Mouse (Mus musculus): ENCODE measurements around the gene Pde4a. TPM values are rescaled to one million over a fixed set of nuclear protein-coding genes. Genes with fewer than 3 reads are reported as not detected.
A peak's percentile ranks its signal among the peaks of the same experiment; 100 is the strongest.
"Not testable (repeated sequence)": the region's sequence is repeated elsewhere in the genome, so short reads cannot be mapped to it uniquely, and the experiment has no call there.

The Pde4a gene
- total RNA-seq, 2 experiments from 2014 or later = 22.1 to 23.2 TPM

DNA sequence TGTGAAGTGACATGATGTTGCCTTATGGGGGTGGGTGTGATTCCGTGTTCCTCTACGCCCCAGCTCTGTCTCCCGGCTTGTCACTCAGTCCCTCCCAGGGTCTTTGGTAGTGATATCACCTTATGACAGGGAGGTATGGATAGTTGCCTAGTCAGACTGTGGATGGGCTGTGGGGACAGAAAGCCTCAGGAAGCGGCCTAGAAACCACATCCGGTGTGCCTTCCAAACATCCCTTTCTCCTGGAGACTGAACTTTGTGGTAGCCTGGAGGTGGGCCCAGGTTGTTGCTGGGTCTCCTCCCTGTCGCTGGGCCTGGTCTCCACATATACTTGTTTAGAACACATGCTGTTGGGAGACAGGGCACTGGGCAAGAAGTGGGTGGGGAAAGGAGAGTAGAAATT lies 17.9 kb downstream of the Pde4a start:
- no peak for DNase-seq

DNA sequence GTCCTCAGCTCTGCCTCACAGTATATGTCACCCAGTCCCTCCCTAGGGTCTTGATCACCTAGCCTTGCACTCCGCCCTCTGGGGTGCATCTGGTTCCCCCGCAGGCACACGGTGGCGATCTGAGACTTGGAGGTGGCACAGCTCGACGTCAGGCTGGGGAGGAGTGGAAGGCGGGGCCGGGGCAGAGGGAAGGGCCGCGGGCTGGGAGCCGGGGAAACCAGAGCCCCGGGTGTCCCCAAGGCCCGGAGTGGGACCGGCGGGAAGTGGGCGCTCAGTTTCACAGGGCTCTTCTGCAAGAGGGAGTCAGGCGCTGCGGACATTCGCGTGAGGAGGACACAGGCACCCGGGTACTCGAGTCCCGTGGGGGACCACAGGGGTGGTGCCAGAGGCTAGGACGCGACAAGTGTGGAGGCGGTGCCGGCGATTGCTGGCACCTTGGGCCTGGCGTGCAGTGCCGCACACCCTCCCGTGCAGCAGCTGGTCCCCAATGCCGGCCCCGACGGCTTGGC lies 18.4 kb downstream of the Pde4a start:
- peak; percentile 76 for DNase-seq

DNA sequence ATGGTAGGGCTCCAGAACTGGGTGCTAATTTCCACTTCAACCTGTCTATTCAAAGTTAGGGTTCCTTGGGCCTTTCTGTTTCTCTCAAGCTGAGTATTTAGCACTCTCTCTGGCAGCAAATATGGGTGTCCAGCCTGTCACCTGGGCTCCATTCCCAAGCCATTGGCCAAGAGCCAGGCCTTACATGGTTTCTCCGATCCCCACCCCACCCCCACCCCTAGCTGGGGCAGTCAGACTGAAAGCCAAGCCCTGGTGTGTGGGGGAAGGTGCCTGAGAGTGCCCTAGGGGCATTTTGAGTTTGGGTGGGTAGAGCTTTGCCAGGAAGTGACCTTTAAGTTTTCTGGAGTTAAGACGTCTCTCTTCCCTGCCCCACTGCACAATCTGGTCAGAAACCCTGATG lies 19.2 kb downstream of the Pde4a start:
- peak; percentile 77 for DNase-seq

DNA sequence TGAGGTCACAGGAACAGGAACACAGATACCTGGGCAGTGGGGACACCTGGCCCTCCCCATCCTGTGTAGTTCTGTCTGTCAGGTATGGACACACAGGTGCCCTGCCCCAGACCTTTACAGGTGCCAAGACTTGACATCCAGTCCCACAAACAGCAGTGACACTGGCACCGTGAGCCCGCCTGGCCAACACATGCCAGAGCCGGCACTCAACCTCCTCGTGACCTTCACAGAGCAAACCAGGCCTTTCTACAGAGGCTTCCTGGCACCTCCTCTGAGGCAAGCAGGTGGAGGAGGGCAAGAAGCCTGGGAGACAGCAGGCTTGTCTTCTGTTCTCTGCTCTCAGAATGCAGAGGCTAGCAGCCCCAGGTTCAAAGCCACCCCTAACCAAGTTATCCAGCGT lies 19.9 kb downstream of the Pde4a start:
- DNase-seq = no peak

DNA sequence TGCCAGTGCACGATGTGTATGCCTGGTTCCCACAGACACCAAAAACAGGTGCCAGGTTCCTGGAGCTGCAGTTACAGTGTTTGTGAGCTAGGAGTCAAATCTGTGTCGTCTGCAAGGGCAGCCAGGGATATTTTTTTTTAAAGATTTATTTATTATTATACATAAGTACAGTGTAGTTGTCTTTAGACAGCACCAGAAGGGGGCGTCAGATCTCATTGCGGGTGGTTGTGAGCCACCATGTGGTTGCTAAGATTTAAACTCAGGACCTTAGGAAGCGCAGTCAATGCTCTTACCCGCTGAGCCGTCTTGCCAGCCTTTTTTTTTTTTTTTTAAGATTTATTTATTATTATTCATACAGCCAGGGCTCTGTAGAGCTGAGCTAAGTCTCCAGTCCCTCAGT lies 24.4 kb downstream of the Pde4a start:
- DNase-seq = no peak

DNA sequence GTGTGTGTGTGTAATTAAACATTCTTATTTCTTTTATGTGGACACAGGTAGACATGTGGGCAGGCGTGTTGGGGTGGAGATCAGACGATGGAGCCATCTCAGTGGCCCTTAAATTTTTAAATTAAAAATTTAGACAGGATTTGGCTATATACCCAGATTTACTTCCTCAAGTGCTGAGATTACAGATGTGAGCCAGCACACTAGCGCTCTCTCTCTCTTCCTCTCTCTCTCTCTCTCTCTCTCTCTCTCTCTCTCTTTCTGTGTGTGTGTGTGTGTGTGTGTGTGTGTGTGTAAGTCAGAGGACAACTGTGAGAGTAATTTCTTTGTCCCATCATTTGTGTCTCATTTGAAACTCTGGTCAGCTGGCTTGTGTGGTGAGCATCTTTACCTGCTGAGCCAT lies 25.2 kb downstream of the Pde4a start:
- no peak for DNase-seq

DNA sequence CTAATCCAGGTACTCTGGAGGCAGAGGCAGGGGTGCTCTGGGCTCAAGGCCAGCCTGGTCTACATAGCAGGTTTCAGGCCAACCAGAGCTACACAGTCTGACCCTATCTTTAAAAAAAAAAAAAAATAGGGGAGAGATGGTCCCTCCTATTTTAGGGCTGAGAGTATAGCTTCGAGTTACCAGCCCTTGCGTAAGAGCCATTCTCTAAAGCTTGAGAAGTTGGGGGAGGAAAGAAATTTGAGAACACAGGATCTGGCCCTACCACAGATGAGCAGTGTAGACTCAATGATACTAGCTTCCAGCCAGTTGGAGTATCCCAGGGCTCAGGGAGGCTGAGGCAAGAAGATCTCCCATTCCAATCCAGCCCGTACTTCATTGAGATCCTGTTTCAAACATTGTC lies 28.3 kb downstream of the Pde4a start:
- DNase-seq = no peak

DNA sequence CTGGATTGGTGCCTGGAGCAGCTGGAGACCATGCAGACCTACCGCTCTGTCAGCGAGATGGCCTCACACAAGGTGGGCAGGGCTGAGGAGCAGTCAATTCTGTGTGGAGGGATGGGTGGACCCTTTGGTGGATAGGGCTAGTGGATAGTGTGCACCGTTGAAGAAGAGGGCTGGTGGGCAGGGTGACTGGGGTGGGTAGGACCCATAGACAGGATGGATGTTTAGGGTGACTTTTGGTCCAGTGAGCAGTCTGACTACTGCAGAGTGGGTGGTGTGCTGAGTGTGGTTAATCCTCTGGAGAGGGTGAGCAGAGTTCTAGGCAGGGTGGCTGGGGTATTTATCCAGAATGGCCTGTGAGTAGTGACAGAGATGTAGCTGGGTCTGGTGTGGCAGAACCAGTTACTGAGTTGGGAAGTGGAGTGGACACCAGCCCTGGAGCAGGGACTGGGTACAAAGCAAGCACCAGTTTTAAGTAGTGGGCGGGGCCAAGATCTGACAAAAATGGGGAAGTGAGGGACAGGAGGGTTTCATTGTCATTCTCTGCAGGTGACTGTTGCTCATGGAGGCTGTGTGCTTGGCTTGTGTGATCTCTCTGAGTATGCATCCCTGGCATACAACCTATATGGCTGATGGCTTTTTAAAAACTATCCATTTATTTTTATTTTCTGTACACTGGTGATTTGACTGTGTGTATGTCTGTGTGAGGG lies 29.4 kb downstream of the Pde4a start:
- no peak for DNase-seq

DNA sequence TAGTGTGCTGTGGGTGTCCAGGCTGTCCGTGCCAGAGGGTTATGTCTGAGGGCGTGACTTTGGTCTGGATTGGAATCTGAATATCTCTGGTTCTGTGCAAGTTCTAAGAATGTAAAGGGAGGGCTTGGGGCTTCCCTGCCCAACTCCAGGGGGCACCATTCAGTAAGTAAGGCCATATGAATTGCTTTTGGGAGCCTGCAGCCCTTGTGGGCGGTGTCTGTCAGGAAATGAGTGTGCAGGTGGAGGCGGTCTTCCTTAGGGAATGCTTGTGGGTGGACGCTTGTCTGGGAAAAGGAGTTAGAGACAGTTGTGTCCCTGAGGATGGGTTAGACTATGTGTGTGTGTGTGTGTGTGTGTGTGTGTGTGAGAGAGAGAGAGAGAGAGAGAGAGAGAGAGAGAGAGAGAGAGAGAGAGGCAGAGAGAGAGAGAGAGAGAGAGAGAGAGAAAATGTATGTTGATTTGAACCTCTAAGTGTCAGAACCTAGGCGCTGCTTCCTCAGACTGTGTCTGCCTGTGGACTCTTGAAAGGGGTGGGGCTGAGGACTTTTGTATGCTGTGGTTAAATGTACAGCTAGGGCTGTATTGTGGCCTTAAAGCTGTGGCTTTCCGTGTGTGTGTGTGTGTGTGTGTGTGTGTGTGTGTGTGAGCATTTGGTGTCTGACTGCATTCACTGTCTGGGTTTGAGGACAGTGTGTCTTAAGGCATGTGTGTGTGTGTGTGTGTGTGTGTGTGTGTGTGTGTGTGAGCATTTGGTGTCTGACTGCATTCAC lies 30.4 kb downstream of the Pde4a start:
- not testable (repeated sequence) for DNase-seq

DNA sequence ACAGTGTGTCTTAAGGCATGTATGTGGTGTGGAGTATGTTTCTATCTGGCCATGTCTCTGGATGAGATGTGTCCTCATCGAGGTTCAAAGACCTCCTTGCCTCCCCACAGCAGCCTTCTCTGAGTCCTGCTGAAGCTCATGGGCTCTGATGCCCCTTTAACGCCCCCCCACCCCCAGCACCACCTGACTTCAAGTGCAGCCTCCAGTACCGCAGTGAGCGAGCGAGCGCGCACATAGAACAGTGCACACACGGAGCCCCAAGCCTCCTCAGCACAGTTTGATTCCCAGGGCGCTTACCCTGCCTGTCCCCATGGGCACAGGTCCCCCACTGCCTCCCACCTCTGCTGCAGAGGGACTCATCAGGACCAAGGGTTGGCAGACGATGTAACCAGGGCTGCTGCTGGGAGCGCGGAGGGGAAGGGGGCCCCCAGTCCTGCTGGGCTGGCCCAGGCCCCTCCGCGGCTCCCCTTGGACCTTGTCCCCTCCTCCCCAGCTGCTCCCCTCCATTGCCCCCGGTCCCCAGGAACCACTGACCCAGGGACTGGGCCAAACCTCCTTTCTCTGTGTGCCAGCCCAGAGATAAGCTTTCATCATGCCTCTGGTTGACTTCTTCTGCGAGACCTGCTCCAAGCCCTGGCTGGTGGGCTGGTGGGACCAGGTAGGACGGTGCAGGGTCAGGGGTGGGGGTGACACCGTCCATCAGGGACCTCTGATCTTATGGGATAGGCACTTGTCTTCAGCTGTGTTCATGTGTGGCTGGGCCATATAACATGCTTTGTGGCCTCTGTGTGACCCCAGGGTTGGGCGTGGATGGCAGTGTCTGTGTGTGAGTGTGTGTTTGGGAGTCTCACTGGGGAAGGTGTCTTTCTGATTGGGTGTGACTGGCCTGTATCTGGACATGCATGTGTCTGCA lies 31.3 kb downstream of the Pde4a start:
- DNase-seq = no peak

DNA sequence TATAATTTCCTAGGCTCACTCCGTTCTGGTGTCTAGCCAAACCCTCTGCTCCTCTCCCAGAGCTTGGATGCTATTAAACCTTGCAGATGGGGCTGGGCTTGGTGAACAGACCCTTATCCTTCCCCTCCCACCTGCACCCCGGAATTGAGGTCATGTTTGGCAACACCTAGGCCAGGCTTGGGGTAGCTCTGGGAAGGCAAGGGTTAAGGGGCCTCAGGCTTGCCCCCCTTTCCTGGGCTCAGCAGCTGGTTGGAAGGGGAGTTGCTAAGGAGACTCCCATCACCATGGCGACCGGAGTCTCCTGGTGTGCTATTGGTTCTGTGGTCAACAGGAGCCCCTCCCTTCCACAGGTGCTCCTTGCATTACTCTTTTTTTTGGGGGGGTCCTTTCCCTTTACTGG lies 32.5 kb downstream of the Pde4a start:
- no peak for DNase-seq

DNA sequence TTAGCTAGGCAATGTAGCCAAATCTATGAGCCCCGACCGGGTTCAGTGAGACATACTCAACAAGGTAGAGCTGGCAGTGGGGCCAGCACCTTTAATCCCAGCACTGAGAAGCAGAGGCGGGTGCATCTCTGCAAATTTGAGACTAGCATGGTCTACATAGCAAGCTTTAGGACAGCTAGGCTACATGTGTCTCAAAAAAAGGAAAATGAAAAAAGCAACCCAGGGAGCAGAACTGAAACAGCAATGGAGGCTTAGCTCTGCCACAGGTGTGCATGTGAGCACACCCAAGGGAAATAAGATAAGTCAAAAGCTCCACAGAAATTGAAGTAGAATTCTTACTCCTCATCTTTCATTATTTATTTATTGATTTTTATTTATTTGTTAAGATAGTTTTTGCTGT lies 33.4 kb downstream of the Pde4a start:
- no peak for DNase-seq

DNA sequence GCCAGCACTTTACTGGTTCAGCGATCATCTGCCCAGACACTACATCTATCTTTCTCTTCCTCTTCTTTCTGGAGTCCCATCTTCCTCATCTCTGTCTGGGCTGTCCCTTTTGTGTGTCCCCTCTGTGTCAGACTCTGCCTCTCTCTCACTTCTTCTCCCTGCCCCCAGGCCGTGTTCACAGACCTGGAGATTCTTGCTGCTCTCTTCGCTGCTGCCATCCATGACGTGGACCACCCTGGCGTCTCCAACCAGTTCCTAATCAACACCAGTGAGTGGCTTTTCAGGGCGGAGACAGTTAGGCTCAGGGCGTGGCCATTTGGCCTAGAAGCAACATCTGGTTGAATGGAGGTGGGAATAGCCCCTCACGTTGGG lies 38.6 kb downstream of the Pde4a start:
- no peak for DNase-seq

DNA sequence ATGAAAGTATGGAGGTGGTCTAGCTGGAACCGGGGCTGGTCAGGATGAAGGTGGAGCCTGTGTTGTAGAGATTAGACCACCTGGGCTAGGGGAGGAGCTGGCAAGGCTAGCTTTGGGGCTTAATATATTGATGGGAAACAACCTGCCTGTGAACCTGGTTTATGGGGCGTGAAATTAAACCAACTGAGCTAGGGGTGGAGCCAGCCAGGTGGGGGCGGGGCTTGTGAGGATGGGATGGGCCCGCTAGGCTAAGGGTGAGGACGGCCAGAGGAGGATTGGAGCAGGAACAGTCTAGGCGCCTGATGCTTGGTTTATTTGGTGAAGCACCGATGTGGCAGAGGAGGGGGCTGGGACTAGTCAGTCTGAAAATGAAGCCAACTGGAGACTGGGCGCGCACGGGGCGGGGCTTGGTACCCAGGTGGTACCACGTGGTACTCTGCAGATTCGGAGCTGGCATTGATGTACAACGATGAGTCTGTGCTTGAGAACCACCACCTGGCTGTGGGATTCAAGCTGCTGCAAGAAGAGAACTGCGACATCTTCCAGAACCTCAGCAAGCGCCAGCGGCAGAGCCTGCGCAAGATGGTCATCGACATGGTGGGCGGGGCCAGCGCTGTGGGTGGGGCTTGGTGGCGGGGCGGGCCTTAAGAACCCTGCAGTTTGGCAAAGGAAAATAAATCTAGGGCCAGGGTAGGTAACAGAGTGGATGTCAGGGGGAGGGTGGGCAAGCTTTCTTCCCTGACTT lies 39.2 kb downstream of the Pde4a start:
- no peak for DNase-seq

DNA sequence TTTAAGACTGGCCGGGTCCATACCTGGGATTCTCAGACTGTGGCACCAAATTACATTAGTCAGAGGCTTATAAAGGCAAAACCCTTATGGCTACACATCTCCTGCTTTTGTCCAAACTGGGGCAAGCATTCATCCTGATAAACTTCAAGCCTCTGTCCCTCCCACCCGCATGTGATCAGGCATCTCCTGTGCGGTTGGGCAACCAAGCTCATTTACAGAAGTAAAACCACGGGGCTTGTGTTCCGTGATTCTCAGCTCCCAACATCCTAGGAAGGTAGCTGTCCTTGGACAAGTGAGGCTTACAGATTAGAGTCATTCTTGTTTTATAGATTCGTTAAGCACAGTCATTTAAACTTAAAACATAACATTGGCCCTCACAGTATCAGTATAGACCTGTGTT lies 41.3 kb downstream of the Pde4a start:
- no peak for DNase-seq

DNA sequence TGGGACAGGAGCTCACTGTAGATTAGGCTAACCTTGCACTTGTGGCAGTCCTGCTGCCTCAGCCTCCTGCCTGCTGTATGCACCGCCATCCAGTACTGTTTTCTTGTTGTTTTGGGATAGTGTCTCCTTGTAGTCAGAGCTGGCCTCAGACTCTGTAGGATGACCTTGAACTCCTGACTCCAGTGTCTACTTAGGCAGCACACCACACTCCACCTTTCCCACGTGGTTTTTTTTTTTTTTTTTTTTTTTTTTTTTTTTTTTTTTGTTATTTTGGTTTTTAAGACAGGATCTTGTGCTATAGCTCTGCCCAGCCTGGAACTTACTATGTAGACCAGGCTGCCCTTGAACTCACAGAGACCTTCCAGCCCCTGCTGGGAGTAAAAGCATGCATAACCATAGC lies 43.1 kb downstream of the Pde4a start:
- DNase-seq = no peak

DNA sequence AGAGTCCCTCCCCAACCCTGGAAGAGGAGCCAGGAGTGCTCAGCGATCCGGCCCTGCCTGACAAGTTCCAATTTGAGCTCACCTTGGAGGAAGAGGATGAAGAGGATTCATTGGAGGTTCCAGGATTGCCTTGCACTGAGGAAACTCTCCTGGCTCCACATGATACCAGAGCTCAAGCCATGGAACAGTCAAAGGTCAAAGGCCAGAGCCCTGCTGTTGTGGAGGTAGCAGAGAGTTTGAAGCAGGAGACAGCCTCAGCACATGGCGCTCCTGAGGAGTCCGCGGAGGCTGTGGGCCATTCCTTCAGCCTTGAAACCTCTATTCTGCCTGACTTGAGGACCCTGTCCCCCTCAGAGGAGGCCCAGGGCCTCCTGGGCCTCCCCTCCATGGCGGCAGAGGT lies 45.3 kb downstream of the Pde4a start:
- no peak for DNase-seq

DNA sequence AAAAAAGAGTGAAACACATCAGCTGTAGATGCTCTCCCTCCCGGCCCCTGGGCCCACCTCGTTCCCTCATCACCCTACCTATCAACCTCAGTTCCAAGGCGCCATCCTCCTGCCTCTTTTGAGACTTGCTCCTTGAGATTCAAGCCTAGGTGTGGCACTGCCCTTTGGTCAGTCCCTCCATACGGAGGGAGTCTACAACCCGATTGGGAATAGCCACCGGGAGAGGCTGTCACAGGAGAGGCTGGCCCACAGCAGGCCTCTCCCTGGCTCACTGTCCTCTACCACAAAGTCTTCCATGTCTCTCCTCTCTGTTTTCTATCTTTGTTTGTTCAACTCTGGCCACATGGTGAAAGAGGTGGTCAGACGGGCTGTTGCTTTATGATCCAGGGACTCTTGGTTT lies 46.1 kb downstream of the Pde4a start:
- DNase-seq = no peak

DNA sequence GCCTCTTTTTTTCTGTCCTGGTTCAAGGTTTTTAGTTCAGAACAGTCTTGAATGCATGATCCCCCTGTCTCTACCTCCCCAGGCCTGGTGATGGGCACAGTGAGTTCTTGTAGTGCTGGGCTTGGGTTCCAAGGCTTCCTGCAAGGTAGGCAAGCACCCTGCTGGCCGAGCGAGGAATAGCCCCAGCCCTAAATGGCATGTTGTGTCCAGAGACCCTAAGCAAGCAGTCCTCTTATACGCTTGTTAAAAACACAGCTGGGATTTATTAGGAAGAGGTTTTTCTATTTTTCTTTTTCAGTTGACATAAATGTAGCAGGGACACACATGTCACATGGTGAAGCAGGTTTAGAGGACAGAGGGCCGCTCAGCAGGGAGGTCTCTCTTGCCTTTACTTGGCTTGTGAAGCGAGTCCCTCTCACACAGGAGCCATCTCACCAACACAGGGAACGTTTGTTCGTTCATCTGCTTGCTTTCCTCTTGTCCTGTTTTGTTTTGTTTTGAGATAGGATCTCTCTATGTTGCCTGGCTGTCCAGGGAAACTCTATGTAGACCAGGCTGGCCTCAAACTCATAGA lies 48.2 kb downstream of the Pde4a start:
- DNase-seq = no peak

DNA sequence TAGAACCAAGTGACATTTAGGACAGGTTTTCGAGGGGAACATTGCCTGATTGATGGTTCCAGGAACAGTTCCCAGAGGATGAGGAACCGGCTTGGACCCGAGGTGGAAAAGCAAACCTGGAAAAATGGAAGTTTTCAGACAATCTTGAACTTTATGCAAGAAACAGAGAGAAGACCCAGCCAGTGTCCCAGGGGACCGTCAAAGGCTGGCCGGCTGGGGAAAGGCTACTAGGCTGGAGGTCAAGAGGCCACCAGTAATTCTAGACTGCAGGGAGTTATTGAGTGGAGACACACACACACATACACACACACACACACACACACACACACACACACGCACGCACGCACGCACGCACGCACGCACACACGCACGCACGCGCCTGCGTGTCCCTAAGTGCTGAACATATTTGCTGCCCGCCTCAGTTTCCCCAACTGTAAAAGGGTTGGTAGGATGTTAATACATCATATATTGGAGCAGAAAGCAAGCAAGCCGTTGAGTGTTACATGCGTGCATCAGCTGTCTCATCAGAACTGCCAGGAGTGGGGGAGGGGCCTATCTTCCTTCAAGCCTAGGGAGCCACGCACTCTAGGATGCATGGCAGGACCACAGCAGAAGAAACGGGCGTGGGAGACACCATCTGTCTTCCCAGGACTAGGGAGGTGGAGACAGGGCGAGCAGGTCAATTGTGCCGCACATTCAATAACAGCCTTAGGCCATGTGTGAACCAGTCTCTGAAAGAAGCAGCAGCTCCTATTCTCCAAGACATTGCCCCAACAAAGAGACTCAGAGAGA lies 50.7 kb downstream of the Pde4a start:
- no peak for DNase-seq

DNA sequence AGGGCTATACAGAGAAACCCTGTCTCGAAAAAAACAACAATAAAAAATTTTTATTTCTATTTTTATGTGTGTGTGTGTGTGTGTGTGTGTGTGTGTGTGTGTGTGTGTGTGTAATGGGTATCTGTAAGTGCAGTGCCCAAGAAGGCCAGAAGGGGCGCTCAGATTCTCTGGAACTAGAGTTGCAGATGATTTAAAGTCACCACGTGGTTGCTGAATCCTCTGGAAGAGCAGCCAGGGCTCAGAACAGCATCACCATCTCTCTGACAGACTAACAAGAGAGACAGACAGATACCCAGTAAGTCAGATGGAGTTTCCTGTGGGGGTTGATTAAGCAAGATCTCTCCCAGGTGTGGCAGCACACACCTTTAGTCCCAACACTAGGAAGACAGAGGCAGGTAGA lies 54.3 kb downstream of the Pde4a start:
- DNase-seq = no peak
